Mouse (Mus musculus): ENCODE data around the gene Olfr1126.

- TF ChIP-seq CTCF (IDR thresholded peaks at IDR 0.05) (no peak), POLR2A (IDR thresholded peaks at IDR 0.05; ENCODE audit: insufficient read depth, low read depth, low read length) (no peak)
Measured at GRCm38 (mm10) chr2:87429975-87430374, 23.8 kb upstream of the Olfr1126 start, which contains the start of gene Olfr1124.
